Mouse (Mus musculus): ENCODE data around the gene Smurf2. TPM values are rescaled to one million over a fixed set of nuclear protein-coding genes. Genes with fewer than 3 reads are reported as not detected.

Smurf2 gene
- 13.0 and 13.3 TPM in 2 replicates for polyA plus RNA-seq (2016; fragmentation: Nextera tagmentation; extraction: Ambion mirVana)

- Histone ChIP-seq H3K36me3 (no peaks in the 10 kb centered on the region), H3K27ac (peak within 1 kb of the TSS; percentile 99), H3K9me3 (no peaks in the 10 kb centered on the region), H3K27me3 (ENCODE audit: insufficient read depth, poor library complexity, severe bottlenecking) (no peaks in the 10 kb centered on the region), H3K4me1 (replicated peaks) (peaks cover 42% of the 10 kb centered on the region), H3K4me3 (peak within 1 kb of the TSS; percentile 98)
- 3% methylated on average over 60 of the region's 72 CpGs for WGBS
- peak; percentile 92 for DNase-seq (ENCODE audit: low spot score)
Measured at GRCm38 (mm10) chr11:106920551-106921379, at the start of gene Smurf2. Gene Smurf2 (minus strand): TSS chr11:106920715.

DNA sequence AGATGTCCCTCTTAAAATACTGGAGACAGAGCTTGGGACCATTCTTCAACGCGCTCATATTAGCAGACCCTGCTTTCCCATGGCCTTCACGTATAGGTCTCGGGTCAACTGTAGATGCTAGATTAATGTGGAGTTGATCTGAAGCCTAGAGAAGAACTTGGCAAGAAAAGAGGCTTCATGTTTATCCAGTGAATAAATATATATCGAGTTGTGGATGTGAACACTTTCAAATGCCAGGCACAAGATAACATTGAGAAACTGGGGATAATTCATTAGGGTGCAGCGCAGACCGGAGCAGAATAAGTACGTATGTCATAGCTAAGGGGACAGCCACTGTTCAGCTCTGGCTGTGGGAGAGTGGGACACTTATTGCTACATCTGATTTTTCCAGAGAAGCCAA, 49.3 kb upstream of the Smurf2 start:
- Histone ChIP-seq H3K4me3 (no peak overlapping the region), H3K36me3 (no peaks in the 10 kb centered on the region), H3K9me3 (no peaks in the 10 kb centered on the region), H3K27me3 (ENCODE audit: insufficient read depth, poor library complexity, severe bottlenecking) (no peaks in the 10 kb centered on the region), H3K27ac (no peak overlapping the region), H3K4me1 (replicated peaks) (no peaks in the 10 kb centered on the region)
- DNase-seq (ENCODE audit: low spot score) = no peak
- WGBS = 95% methylated on average over 8 of the region's 8 CpGs

DNA sequence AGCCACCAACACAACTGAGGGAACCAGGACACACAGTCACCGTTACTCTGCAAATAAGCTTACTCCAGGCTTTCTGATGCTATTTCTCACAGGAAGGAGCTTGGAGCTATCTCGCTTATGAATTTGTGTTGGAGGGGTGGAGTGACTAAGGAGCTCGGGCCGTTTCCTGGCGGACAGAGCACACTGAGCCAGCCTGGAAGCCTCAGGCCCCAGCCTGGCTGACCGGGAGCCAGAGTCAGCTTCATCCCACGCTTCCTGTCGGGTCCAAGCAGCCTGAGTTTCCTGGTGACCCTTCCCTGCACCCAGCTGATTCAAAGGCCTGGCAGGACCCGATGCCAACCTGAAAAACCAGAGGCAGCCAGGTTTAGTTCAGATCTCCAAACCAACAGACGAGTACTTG, 47.1 kb upstream of the Smurf2 start:
- no peaks in the 10 kb centered on the region for H3K4me1 ChIP-seq (replicated peaks)
- no peaks in the 10 kb centered on the region for H3K27me3 ChIP-seq (ENCODE audit: insufficient read depth, poor library complexity, severe bottlenecking)
- WGBS = 78% methylated on average over 10 of the region's 10 CpGs
- no peak for DNase-seq (ENCODE audit: low spot score)
- no peak overlapping the region for H3K27ac ChIP-seq
- H3K9me3 ChIP-seq = no peaks in the 10 kb centered on the region
- no peaks in the 10 kb centered on the region for H3K36me3 ChIP-seq
- no peak overlapping the region for H3K4me3 ChIP-seq

DNA sequence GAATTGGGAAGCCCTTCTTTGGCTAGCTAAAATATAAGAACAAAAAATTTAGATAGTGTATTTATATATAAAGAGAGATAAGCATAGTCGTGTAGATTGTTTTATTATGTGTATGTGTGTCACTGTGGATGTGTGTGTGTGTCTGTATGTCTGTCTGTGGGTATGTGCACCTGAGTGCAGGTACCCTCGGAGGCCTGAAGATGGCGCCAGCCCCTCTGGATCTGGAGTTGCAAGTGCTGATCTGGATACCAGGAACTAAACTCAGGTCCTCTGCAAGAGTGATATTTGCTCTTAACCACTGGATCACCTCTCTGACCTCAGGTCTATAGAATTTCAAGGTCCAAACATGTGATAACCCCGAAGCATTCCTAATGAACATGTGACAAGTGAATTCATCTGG, 45.4 kb upstream of the Smurf2 start:
- 90% methylated on average over 4 of the region's 4 CpGs for WGBS
- Histone ChIP-seq H3K4me3 (no peak overlapping the region), H3K36me3 (no peaks in the 10 kb centered on the region), H3K27ac (no peak overlapping the region), H3K9me3 (no peaks in the 10 kb centered on the region), H3K27me3 (ENCODE audit: insufficient read depth, poor library complexity, severe bottlenecking) (no peaks in the 10 kb centered on the region), H3K4me1 (replicated peaks) (peaks cover 4% of the 10 kb centered on the region; the same call in 1 of the 2 replicates)
- no peak for DNase-seq (ENCODE audit: low spot score)

GRCm38 (mm10) chr11:106962310-106962709, 41.8 kb upstream of the Smurf2 start:
- no peak overlapping the region for H3K27ac ChIP-seq
- H3K36me3 ChIP-seq = no peaks in the 10 kb centered on the region
- peaks cover 4% of the 10 kb centered on the region; the same call in 1 of the 2 replicates for H3K4me1 ChIP-seq (replicated peaks)
- no peaks in the 10 kb centered on the region for H3K27me3 ChIP-seq (ENCODE audit: insufficient read depth, poor library complexity, severe bottlenecking)
- WGBS = 88% methylated on average over 9 of the region's 9 CpGs
- no peaks in the 10 kb centered on the region for H3K9me3 ChIP-seq
- H3K4me3 ChIP-seq = no peak overlapping the region
- no peak for DNase-seq (ENCODE audit: low spot score)

DNA sequence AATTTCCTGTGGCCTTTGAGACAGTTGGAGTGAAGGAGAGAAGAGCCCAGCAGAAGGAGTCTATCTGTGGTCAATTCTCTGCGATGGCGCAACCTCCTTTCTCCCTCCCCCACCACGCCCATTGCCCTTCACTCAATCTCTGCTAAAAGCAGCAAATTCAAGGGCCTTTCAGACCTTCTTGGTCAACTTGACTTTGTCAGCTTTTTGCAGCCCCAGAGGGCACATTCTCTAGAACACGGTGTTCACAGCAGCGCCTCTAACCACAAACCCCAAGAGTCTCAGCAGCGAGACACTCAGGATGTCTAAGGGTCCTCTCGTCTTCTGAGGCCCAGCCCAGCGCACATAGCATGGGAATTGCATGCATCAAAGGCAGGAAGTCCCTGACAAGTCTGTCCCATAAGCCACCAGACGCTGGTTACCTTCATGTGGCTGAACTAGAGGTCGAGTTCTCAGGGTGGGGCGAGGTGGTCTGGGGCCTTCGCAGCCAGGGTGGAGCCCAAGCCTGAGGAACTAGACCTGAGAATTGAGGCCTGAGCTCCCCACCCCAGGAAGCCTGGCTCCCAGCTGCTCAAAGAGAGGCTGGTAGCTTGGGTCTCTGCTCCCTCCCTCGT, 41.1 kb upstream of the Smurf2 start:
- no peak for DNase-seq (ENCODE audit: low spot score)
- 80% methylated on average over 13 of the region's 13 CpGs for WGBS
- no peaks in the 10 kb centered on the region for H3K9me3 ChIP-seq
- no peak overlapping the region for H3K27ac ChIP-seq
- H3K4me3 ChIP-seq = no peak overlapping the region
- peaks cover 4% of the 10 kb centered on the region; the same call in 1 of the 2 replicates for H3K4me1 ChIP-seq (replicated peaks)
- no peaks in the 10 kb centered on the region for H3K27me3 ChIP-seq (ENCODE audit: insufficient read depth, poor library complexity, severe bottlenecking)
- no peaks in the 10 kb centered on the region for H3K36me3 ChIP-seq

GRCm38 (mm10) chr11:106959121-106959520, 38.6 kb upstream of the Smurf2 start:
- 85% methylated on average over 5 of the region's 5 CpGs for WGBS
- no peaks in the 10 kb centered on the region for H3K27me3 ChIP-seq (ENCODE audit: insufficient read depth, poor library complexity, severe bottlenecking)
- no peak overlapping the region for H3K4me3 ChIP-seq
- DNase-seq (ENCODE audit: low spot score) = no peak
- H3K27ac ChIP-seq = no peak overlapping the region
- no peaks in the 10 kb centered on the region for H3K9me3 ChIP-seq
- H3K36me3 ChIP-seq = no peaks in the 10 kb centered on the region
- peaks cover 4% of the 10 kb centered on the region; the same call in 1 of the 2 replicates for H3K4me1 ChIP-seq (replicated peaks)

DNA sequence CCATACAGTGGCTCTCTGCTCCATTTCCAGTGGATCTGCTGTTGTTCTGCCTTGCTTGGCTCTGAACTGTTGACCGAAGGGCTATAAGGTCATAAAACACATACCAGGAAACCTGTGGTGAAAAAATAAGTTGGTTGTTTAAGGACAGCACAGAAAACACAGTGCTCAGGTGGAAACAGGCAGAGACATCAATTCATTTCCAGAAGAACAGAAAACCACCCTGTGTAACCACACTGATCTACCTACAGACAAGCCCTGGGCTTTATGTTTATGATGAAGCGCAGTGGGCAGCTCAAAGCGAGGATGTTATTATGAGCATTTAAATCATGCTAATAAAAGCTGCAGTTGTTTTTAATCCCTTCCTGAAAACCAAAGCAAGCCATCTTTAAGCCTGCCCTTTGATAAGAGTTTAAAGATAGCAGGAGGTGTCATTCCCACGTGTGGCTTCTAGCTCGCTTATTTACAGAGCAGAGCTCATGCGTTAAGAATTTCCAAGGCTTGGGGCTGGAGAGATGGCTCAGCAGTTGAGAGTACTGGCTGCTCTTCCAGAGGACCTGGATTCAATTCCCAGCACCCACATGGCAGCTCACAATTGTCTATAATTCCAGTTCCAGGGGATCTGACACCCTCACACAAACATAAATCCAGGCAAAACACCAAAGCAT, 38.0 kb upstream of the Smurf2 start:
- Histone ChIP-seq H3K27ac (no peak overlapping the region), H3K36me3 (no peaks in the 10 kb centered on the region), H3K4me1 (replicated peaks) (peaks cover 4% of the 10 kb centered on the region; the same call in 1 of the 2 replicates), H3K4me3 (no peak overlapping the region), H3K9me3 (no peaks in the 10 kb centered on the region), H3K27me3 (ENCODE audit: insufficient read depth, poor library complexity, severe bottlenecking) (no peaks in the 10 kb centered on the region)
- no peak for DNase-seq (ENCODE audit: low spot score)
- 89% methylated on average over 6 of the region's 6 CpGs for WGBS

DNA sequence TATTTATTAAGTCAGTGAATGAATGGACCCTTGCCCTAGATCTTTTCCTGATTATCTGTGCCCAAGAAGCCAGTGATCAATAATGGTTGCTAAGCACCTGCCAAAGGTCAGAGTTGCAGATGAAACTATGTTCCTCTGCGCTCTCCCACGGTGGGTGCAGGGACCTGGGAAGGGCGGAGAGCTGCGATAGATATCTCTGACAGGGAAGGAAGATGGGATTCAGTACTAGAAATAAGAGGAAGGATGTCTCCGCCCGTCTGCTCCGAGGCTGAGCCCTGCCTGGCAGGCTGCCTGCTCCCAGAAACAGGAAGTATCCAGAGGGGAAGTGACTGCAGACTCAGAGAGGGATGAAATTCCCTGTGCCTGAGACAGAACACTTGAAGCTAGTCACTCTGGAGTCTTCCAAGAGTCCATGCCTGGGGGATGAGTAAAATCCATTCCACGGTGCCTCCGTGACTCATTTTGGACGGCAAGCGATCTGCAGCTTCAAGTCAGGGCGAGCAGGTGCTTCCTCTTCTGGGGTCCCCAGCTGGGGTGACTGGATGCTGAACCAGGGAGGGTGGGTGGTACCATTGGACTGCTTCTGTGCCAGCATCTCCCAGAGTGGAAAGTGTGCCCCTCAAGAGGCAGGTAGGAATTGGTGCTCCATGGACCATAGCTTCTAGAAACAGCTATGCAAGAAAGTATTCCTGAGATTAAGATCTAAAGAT, 36.9 kb upstream of the Smurf2 start:
- Histone ChIP-seq H3K9me3 (no peaks in the 10 kb centered on the region), H3K27ac (peak overlapping the region; percentile 50; the same call in 1 of the 2 replicates), H3K4me1 (replicated peaks) (peaks cover 4% of the 10 kb centered on the region; the same call in 1 of the 2 replicates), H3K27me3 (ENCODE audit: insufficient read depth, poor library complexity, severe bottlenecking) (no peaks in the 10 kb centered on the region), H3K36me3 (no peaks in the 10 kb centered on the region), H3K4me3 (no peak overlapping the region)
- DNase-seq (ENCODE audit: low spot score) = no peak
- 86% methylated on average over 12 of the region's 12 CpGs for WGBS

DNA sequence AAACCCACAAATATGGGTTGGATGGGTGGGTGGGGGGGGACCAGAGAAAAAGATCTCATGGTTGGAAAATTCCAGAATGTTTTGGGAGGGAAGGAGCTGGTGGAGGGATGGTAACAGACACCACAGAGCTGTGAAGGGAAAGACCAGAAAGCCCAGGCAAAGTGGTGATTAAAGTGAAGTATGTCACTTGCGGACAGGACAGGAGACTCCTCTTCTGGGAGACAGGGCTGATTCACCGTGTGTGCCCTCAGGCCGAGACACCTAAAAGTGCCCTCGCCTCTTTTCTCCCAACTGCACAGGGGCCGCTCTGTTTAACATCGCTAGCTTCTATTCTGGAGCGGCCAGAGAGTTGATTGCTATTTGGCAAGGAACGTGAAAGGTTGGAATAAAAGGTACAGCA, 34.1 kb upstream of the Smurf2 start:
- 82% methylated on average over 8 of the region's 8 CpGs for WGBS
- no peak for DNase-seq (ENCODE audit: low spot score)
- no peaks in the 10 kb centered on the region for H3K27me3 ChIP-seq (ENCODE audit: insufficient read depth, poor library complexity, severe bottlenecking)
- H3K4me1 ChIP-seq (replicated peaks) = no peaks in the 10 kb centered on the region
- H3K4me3 ChIP-seq = no peak overlapping the region
- H3K27ac ChIP-seq = no peak overlapping the region
- H3K36me3 ChIP-seq = no peaks in the 10 kb centered on the region
- H3K9me3 ChIP-seq = no peaks in the 10 kb centered on the region

DNA sequence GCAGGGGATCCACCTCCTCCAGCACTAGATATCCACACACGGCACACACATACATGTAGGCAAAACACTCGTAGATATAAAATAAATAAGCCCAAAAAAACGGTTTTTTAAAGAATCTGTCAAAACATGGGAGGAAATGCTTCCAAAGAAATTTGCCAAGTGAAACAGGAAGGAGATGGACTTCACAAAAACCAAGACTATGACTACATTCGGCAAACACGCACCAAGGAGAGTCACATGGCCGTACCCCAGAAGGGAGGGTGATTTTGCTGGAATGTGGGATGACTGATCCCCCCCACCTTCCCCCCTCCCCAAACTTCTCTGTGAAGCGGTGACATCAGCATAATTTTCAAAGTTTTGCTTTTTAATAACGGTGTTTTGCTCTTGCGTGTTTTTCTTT, 33.6 kb upstream of the Smurf2 start:
- WGBS = 84% methylated on average over 9 of the region's 9 CpGs
- H3K27ac ChIP-seq = no peak overlapping the region
- no peaks in the 10 kb centered on the region for H3K27me3 ChIP-seq (ENCODE audit: insufficient read depth, poor library complexity, severe bottlenecking)
- no peak overlapping the region for H3K4me3 ChIP-seq
- DNase-seq (ENCODE audit: low spot score) = no peak
- no peaks in the 10 kb centered on the region for H3K9me3 ChIP-seq
- H3K4me1 ChIP-seq (replicated peaks) = no peaks in the 10 kb centered on the region
- H3K36me3 ChIP-seq = no peaks in the 10 kb centered on the region

DNA sequence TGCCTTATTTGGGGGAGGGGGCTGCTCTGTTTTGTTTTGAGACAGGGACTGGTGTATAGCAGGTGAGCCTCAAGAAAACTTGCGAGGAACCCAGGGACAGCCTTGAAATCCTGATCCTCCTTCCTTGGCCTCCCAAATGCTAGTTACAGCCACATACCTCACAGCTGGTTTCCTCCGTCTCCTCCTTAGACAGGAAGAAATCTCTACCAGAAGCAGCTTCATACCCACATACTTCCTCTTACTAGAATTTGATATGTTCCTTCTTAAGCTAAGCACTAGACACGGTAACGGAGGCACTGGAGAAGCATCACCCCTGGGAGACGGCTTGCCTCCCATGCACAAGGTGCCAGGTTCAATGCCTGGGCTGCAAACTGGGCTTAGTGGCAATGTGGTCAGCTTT, 16.8 kb upstream of the Smurf2 start:
- Histone ChIP-seq H3K4me3 (no peak overlapping the region), H3K9me3 (no peaks in the 10 kb centered on the region), H3K27me3 (ENCODE audit: insufficient read depth, poor library complexity, severe bottlenecking) (no peaks in the 10 kb centered on the region), H3K27ac (no peak overlapping the region), H3K36me3 (no peaks in the 10 kb centered on the region), H3K4me1 (replicated peaks) (no peaks in the 10 kb centered on the region)
- DNase-seq (ENCODE audit: low spot score) = no peak
- WGBS = 87% methylated on average over 5 of the region's 5 CpGs

All from hindbrain, embryonic 10.5 days (tissue).